Mouse (Mus musculus): ENCODE measurements at regions not wholly inside any gene's neighbourhood (a gene's known extent, or its start where the extent isn't known, plus 50 kb on each side); places are given as distances from the start of the nearest gene placed in this dataset.

GRCm38 (mm10) chr14:99609003-99609402 lies 310.5 kb downstream of the Klf5 start:
- no peak for DNase-seq (ENCODE audit: extremely low spot score, low read depth, low spot score)

GRCm38 (mm10) chr14:99611435-99611834 lies 312.9 kb downstream of the Klf5 start:
- no peak for DNase-seq (ENCODE audit: extremely low spot score, low read depth, low spot score)

- DNase-seq (ENCODE audit: extremely low spot score, low read depth, low spot score), result no peak
Measured at GRCm38 (mm10) chr14:99612114-99612513, 313.6 kb downstream of the Klf5 start.

- no peak for DNase-seq (ENCODE audit: extremely low spot score, low read depth, low spot score)
Measured at GRCm38 (mm10) chr14:99614748-99615147, 316.3 kb downstream of the Klf5 start.

GRCm38 (mm10) chr14:99616655-99617335 lies 318.3 kb downstream of the Klf5 start:
- no peak for DNase-seq (ENCODE audit: extremely low spot score, low read depth, low spot score)

- DNase-seq (ENCODE audit: extremely low spot score, low read depth, low spot score), result no peak
Measured at GRCm38 (mm10) chr14:99617374-99617773, 318.9 kb downstream of the Klf5 start.

GRCm38 (mm10) chr14:99621538-99621937 lies 323.0 kb downstream of the Klf5 start:
- DNase-seq (ENCODE audit: extremely low spot score, low read depth, low spot score), result no peak

- no peak for DNase-seq (ENCODE audit: extremely low spot score, low read depth, low spot score)
Measured at GRCm38 (mm10) chr14:99624380-99625327, 326.2 kb downstream of the Klf5 start.

GRCm38 (mm10) chr14:99627615-99628014 lies 329.1 kb downstream of the Klf5 start:
- DNase-seq (ENCODE audit: extremely low spot score, low read depth, low spot score), result no peak

- DNase-seq (ENCODE audit: extremely low spot score, low read depth, low spot score), result no peak
Measured at GRCm38 (mm10) chr14:99631092-99631491, 332.6 kb downstream of the Klf5 start.

GRCm38 (mm10) chr14:99632444-99632843 lies 334.0 kb downstream of the Klf5 start:
- no peak for DNase-seq (ENCODE audit: extremely low spot score, low read depth, low spot score)

GRCm38 (mm10) chr14:99635556-99636150 lies 337.2 kb downstream of the Klf5 start:
- DNase-seq (ENCODE audit: extremely low spot score, low read depth, low spot score), result no peak

GRCm38 (mm10) chr14:99641475-99642453 lies 343.3 kb downstream of the Klf5 start:
- peak; percentile 22 for DNase-seq (ENCODE audit: extremely low spot score, low read depth, low spot score)

- no peak for DNase-seq (ENCODE audit: extremely low spot score, low read depth, low spot score)
Measured at GRCm38 (mm10) chr14:99646323-99646722, 347.8 kb downstream of the Klf5 start.

GRCm38 (mm10) chr14:99674399-99674798 lies 375.9 kb downstream of the Klf5 start:
- no peak for DNase-seq (ENCODE audit: extremely low spot score, low read depth, low spot score)

- no peak for DNase-seq (ENCODE audit: extremely low spot score, low read depth, low spot score)
Measured at GRCm38 (mm10) chr14:99687062-99687806, 388.7 kb downstream of the Klf5 start.

- DNase-seq (ENCODE audit: extremely low spot score, low read depth, low spot score), result no peak
Measured at GRCm38 (mm10) chr14:99688415-99688814, 389.9 kb downstream of the Klf5 start.

GRCm38 (mm10) chr14:99696301-99696700 lies 397.8 kb downstream of the Klf5 start:
- DNase-seq (ENCODE audit: extremely low spot score, low read depth, low spot score), result no peak

GRCm38 (mm10) chr14:99699545-99699944 lies 401.1 kb downstream of the Klf5 start:
- DNase-seq (ENCODE audit: extremely low spot score, low read depth, low spot score), result no peak

- no peak for DNase-seq (ENCODE audit: extremely low spot score, low read depth, low spot score)
Measured at GRCm38 (mm10) chr14:99706004-99706403, 407.5 kb downstream of the Klf5 start.
